Mouse (Mus musculus): ENCODE data around the gene Ccl5.

The Ccl5 gene

DNA sequence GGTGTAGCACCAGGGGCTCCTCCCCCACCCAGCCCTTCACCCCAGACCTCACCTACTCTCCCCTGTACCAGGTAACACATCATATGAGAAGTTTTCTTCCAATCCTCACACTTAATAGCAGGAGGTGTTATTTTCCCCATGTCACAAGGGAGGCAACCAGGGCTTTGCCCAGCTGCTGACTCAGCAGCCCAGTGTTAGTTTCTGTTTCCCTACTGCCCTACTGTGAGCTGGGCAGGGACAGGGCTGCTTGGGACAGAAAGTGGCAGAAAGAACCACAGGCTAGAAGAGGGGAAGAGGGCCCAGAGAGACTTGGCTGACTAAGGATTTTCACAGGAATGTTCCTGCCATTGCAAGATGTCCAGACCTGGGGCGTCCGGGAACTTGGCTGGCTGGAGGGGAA, 10.6 kb upstream of the Ccl5 start:
- DNase-seq (ENCODE audit: extremely low read depth, low read depth) = no peak

DNA sequence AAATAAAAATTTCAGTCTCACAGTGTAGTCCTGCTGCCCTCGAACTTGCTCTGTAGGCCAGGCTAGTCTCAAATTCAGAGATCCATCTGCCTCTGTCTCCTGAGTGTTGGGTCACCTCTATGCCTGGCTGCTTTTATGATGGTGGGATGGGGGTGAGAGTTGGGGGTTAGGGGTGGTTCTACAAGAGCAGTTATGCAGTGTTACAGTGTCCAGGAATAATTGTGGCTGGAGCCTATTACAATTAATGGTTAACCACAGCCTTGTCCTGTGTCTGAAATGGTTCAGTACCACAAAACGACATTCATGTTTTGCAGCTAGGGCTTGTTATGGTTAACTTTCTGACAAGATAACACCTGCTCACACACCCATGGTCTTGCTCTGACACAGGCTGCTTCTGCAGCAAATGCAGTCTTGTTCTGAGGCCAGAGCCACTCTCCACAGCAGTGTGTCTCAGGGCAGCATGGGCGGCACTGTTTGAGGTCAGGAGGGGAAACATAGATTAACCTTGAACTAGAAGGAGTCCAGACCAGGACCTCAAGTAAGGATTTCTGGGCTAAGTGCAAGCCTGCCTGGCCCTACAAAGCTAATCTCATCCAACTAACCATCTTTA, 8.5 kb upstream of the Ccl5 start:
- DNase-seq (ENCODE audit: extremely low read depth, low read depth) = no peak

DNA sequence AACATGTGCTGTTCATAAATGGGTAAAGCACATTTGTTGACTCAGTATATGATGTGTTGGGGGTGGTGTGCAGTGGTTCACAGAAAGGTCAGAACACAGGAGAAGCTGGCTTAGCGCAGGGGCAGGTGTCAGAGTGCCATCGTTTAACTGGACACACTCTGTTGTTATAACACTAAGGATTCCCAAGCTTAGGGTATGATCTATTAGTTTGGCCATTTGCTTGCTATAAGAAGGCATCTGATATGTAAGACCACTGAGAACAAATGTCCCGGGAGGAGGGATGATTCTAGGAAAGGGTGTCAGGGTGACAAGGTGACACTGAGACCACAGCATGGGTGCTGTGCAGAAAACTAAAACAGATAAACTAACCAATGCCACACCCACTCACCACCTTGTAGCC, 6.5 kb upstream of the Ccl5 start:
- no peak for DNase-seq (ENCODE audit: extremely low read depth, low read depth)

DNA sequence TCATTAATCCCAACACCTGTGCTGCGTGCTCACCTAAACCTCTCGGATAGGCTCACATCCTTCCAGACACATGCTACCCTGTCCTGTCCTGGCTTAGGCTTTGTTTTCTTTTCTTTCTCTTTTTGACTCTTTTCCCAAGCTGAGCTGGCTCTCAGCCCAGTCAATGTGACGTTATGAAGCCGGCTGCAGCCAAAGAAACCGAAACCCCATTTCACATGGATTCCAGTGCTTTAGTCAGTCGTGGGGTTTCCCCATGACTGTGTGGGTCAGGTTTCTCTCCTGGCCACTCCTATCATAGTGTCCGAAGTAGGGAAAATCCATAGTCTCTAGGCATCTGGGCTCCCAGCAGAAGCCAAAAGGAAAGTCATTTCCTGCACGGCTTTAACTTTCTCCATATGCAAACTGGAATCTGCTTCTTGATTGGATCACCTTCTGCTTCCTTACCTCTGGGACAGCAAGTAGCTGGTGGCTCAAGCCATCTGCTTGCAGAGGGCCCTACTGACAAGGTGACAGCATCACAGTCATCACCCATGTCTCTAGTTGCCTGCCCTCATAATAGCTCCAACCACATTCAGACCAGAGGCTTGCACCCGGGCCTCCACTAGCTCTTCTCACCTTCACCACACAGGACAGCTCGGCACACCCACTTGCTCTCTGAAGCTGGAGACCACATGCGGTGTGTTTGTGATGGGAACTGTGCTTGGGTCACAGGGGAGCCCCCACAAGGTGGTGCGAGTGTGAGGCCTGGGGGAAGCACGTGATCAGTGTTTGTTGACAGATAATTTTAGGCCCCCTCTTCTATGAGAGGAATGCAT, 4.5 kb upstream of the Ccl5 start:
- DNase-seq (ENCODE audit: extremely low read depth, low read depth) = no peak

DNA sequence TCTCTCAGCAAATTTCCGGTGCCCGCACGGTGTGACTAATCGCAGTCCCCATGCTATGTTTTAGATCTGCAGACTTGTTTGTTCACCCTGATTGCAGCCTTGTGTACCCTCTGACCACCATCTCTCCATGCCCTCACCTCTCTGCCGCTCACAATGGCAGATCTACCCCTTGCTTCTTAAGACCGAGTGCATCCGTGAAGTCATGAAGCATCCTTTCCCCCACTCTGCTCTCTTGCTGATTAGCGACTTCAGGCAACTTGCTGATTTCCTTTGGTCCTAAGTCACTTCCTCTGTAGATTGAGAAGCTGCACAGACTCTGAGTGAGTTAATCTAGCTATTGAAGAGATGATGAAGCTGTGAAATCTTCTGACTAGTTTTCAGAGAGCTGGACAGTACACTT, 3.8 kb upstream of the Ccl5 start:
- no peak for DNase-seq (ENCODE audit: extremely low read depth, low read depth)

DNA sequence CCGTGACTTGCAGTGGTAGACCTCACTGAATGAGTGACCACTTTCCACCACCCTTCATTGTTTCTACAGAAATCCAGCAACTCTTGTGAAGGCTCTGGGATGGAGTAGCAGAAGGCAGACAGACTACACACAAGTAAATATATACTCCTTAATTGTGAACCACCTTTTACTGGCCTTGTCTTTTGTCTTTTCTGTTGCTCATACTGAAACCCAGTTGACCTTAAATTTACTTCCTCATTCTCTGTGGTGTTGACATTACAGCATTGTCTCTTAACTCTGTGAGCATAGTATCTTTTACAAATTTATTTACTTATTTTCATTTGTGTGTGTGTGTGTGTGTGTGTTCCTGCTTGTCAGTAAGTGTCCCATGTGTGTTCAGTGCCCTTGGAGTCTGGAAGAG, 2.9 kb upstream of the Ccl5 start:
- DNase-seq (ENCODE audit: extremely low read depth, low read depth) = no peak

DNA sequence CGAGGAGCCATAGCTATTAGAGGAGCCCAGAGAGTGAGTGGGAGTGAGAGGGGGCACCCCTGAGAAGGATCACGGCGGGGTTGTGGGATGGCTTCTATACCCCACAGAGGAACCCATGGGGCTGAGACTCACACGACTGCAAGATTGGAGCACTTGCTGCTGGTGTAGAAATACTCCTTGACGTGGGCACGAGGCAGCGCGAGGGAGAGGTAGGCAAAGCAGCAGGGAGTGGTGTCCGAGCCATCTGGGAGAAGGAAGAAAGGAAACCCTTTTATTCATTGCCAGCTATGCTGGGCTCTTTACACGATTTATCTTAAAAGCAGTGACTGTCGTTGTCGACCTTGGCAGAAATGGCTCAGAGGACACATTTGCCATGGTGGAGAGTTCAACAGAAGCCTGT, 1.3 kb downstream of the Ccl5 start:
- DNase-seq (ENCODE audit: extremely low read depth, low read depth) = no peak

DNA sequence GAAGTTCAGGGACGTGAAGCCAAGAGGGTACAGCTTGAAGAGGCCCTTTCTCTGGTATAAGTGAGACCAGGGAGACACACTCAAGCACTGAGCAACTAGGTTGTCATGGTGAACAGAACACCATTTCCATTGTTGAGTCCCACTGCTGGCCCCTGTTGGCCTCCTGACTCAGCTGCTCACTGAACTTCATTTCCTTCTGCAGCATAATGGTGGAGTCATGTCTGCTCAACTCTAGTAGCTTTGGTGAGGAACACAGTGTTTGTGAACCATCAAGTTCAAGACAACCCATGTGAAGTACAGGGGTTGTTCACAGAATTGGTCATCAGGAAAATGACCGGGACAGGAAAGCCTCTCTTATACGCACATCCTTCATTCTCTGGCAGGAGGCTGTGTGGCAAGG, 8.2 kb downstream of the Ccl5 start, which contains the start of gene Heatr9:
Gene Heatr9 (minus strand): TSS at position 101 of the 400 bp plus-strand sequence.
- DNase-seq (ENCODE audit: extremely low read depth, low read depth) = no peak

DNA sequence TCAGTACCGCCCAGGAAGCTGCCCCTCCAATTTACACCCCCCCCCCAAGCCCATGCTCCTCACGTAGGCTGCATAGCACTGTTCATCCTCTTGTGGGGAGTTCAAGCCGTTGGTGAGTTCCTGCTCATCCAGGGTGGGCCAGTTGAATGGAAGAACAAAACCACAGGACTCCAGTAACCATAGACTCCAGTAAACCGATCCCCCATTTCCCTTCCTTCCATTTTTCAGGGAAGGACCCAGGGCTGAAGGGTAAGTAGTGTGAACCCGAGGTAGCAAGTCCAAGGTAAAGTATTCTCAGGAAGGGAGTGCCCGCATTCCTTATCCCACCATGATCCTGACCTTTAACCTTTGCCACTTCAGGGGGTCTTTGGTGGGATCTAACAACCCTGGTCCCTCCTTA, 11.9 kb downstream of the Ccl5 start:
- DNase-seq (ENCODE audit: extremely low read depth, low read depth) = no peak

DNA sequence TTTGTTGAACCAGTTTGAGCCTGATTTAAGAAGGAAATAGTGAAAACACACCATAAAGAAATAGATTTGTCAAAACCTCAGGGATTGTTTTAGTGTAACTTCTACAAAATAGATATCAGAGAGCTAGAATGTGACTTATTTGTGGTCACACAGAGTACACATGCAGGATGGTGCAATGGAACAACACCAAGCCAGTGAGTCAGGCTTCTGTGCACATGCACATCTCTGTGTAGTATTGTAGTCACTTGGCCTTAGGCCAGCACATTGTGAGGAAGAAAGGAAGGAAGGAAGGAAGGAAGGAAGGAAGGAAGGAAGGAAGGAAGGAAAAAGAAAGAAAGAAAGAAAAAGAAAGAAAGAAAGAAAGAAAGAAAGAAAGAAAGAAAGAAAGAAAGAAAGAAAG, 13.2 kb downstream of the Ccl5 start:
- DNase-seq (ENCODE audit: extremely low read depth, low read depth) = no peak

DNA sequence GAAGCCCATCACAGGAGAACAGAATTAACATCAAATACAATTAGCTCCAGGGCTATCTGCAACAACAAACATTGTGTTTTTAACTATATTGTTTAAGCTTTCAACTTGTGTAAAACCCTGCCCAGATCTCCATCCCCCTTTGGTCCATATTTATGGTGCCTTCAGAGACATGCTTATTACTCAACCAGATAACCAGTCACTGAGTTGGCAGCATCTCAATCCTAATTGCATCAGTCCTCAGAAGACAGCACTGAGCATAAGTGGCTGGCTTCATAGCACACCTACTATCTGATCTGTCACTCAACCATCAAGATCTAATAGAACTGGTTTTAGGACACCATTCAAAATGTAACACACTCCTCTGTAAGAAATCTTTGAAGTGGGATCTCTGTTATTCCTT, 20.8 kb downstream of the Ccl5 start:
- DNase-seq (ENCODE audit: extremely low read depth, low read depth) = no peak

DNA sequence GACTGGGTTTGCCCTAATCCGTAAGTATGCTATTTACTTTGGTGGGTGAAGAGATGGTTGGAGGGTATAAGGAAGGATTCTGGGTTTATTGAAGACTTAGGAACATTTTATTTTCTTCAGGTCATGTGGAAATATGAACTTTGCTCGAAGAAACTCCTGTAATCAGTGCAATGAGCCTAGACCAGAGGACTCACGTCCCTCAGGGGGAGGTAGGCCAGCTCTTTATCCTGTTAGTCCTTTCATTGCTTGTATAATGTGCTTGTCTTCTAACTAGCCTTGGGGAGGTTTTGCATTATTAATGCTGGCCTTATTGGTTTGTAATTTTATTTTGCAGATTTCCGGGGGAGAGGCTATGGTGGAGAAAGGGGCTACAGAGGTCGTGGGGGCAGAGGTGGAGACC, 26.0 kb downstream of the Ccl5 start:
- DNase-seq (ENCODE audit: extremely low read depth, low read depth) = no peak

DNA sequence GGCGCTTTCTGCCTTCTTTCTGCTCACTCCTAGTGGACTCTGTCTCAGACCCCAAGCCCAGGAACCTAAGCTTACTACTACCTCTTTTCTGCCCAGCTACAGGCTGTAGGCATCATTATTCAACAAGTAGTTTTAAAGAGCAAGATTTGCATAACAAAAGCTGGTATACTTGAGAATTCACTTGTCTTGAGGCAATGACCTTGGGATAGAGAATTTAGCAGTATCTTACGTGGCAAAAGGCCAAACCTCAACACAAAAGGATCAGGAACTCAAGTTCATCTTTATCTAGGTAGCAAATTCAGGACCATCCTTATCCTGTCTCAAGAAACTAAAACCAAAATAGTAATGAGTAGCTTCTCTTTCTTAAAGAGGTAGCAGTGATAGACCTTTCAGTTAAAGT, 34.7 kb downstream of the Ccl5 start:
- no peak for DNase-seq (ENCODE audit: extremely low read depth, low read depth)

DNA sequence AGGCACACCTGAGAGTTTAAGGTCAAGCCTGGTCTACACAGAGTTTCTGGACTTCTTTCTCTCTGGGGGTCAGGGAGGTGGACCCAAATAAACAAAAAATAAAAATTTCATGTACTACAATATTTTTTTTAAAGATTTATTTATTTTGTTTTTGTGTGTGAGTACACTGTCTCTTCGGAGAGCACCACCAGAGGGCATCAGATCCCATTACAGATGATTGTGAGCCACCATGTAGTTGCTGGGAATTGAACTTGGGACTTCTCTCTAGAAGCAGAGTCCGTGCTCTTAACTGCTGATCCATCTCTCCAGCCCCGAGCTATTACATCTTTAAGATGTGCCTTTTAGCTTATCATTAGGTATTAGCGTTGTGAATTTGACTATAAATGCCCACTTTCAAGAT, 38.8 kb downstream of the Ccl5 start:
- no peak for DNase-seq (ENCODE audit: extremely low read depth, low read depth)

Measured in MEL-GATA-1-ER (cell line).